Mouse (Mus musculus) olfactory bulb, adult 2 months (tissue): ENCODE data around the gene Dffa. TPM values are rescaled to one million over a fixed set of nuclear protein-coding genes. Genes with fewer than 3 reads are reported as not detected.
"Not testable (repeated sequence)": the region's sequence is repeated elsewhere in the genome, so short reads cannot be mapped to it uniquely, and the experiment has no call there.

Experiments used
- H3K27ac ChIP-seq: fragments of 200-500 bp; 2 replicates; pipeline ENCODE4 v1.5.1; 2012; ENCODE audit warnings: low read depth, low read length; ENCODE audit not compliant: insufficient read depth
- H3K4me1 ChIP-seq: fragments of 200-500 bp; 2 replicates; pipeline ENCODE4 v1.6.1; 2012; ENCODE audit warnings: low read length; ENCODE audit not compliant: control insufficient read depth, insufficient read depth
- H3K4me3 ChIP-seq: fragments of 200-500 bp; 2 replicates; pipeline ENCODE4 v1.5.1; 2012; ENCODE audit warnings: mild to moderate bottlenecking, low read depth, low read length, moderate library complexity; ENCODE audit not compliant: insufficient read depth
- CTCF ChIP-seq: fragments of 200-500 bp; IDR thresholded peaks from 2 replicates; pipeline ENCODE4 v1.5.1; 2012; ENCODE audit warnings: low read depth, mild to moderate bottlenecking, low read length, moderate library complexity; ENCODE audit not compliant: insufficient read depth
- POLR2A ChIP-seq: fragments of 200-500 bp; IDR thresholded peaks from 2 replicates; pipeline ENCODE4 v1.6.1; 2012; ENCODE audit warnings: mild to moderate bottlenecking, low read depth, low read length, moderate library complexity; ENCODE audit not compliant: insufficient read depth
- WGBS: fragments of 180-500 bp; shearing (Covaris S2); methylation state at CpG from one replicate; pipeline ENCODE4 v1.1.7; 2018; 5-methylcytosine and 5-hydroxymethylcytosine counted together
- polyA plus RNA-seq: library from polyadenylated mRNA; stranded (reverse); fragments of >200 nt; gene quantifications from 2 replicates; pipeline ENCODE4 v1.2.4, GENCODE M21; 2012; ENCODE audit warnings: low replicate concordance; ENCODE audit not compliant: missing spikeins, insufficient read depth, insufficient read length

The Dffa gene
- polyA plus RNA-seq, 1 experiment: not detected

DNA sequence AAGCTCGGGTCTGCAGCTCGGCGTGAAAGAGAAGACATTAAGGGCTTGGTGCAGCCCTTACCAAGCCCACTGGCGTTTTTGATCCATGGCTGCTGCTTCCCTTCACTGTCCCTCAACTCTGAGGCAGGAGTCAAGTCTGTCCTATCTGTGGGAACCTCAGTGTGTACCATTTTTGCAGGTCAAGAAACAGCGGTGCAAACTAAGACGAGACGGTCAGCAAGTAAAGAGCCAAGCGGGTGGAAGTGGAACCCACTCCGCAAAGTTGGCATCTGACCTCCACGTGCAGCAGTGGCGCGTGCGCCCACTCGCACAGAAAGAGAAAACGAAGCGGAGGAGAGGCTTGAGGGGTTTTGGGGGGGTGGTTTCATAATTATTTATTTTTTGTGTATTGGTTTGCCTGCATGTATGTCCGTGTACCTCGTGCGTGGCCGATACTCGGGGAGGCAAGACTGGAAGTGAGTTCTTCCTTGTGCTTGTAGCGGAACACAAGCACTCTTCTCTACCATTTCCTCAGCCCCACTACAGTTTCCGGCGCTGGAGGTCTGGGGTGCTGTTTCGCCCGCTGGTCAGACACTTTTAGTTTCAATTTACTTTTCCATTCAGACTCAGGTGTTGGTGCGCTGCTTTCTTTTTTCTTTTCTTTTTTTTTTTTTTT lies 63.1 kb downstream of the Dffa start:
- WGBS: under 1% methylated on average over 27 of the region's 27 CpGs
- TF ChIP-seq CTCF (no peak), POLR2A (no peak)
- H3K4me1 ChIP-seq: peaks cover under 1% of the 10 kb centered on the region; the same call in 1 of the 2 replicates
- H3K4me3 ChIP-seq: peak overlapping the region; percentile 70
- no peak overlapping the region for H3K27ac ChIP-seq

DNA sequence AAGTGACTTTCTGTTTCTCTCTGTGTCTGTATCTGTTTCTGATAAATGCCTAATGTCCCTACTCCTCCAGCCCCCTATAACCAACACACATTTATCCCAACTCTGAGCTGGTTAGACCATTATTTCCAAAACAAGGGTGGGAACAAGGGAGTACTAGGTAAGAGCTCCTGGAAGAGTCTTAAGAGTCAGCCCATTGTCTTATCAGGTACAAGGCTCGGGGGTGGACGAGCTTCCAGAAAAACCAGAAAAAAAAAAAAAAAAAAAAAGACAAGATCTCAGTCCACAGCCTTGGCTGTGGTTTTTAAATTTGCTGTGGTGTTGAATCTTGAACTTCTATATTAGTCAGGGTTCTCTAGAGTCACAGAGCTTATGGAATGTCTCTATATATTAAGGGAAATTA lies 64.1 kb downstream of the Dffa start:
- WGBS: 71% methylated on average over 2 of the region's 2 CpGs
- Histone ChIP-seq H3K27ac (no peak overlapping the region), H3K4me3 (no peak overlapping the region), H3K4me1 (peaks cover 2% of the 10 kb centered on the region; the same call in 1 of the 2 replicates)
- TF ChIP-seq CTCF: no peak

DNA sequence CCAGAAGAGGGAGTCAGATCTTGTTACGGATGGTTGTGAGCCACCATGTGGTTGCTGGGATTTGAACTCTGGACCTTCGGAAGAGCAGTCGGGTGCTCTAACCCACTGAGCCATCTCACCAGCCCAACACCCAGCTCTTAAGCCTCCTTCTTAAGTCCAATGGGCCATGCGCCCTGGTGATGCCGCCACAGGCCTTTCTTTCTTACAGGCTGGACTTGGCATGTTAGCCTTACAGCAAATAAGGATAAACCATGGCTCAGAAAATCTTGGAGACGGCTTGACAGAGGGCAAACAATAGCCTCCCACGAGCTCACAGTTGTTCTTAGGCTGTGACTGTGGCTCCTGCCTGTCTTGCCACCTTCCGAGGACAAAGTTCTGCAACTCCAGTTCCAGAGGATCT lies 66.0 kb downstream of the Dffa start:
- WGBS: 76% methylated on average over 7 of the region's 8 CpGs
- H3K27ac ChIP-seq, H3K4me3 ChIP-seq, H3K4me1 ChIP-seq: not testable (repeated sequence)

Other genes starting within 250 kb of the Dffa start
- gene Pex14, start 4.3 kb upstream of the Dffa start, polyA plus RNA-seq: not detected in 2 replicates
- not detected in 2 replicates for gene Cort, start 22.6 kb downstream of the Dffa start, polyA plus RNA-seq
- gene Cenps, start 33.5 kb downstream of the Dffa start, polyA plus RNA-seq: not detected in 2 replicates
- gene Pgd, start 62.6 kb downstream of the Dffa start, polyA plus RNA-seq: 246 TPM in 1 of 2 replicates, not detected in the other
- 79.8 and 484 TPM in 2 replicates for gene Kif1b, start 203.5 kb downstream of the Dffa start, polyA plus RNA-seq